Mouse (Mus musculus): Measurements from ENCODE around the gene Lgals12.

GRCm38 (mm10) chr19:7585279-7585678, 21.7 kb downstream of the Lgals12 start:
- TF ChIP-seq POLR2AphosphoS2 (IDR thresholded peaks at IDR 0.05; ENCODE audit: low read length): no peak
- no peak for TF ChIP-seq EP300 (IDR thresholded peaks at IDR 0.05; ENCODE audit: low read depth in 1 of 2, low read length in 2 of 2)
- TF ChIP-seq CTCF (IDR thresholded peaks at IDR 0.05 in 2 of 3, conservative IDR thresholded peaks at IDR 0.05 in 1 of 3; ENCODE audit: control insufficient read depth in 1 of 3, insufficient read depth in 1 of 3, low read depth in 2 of 3, low read length in 3 of 3, poor library complexity in 1 of 3, severe bottlenecking in 1 of 3): no peak
- no peak for TF ChIP-seq CHD1 (IDR thresholded peaks at IDR 0.05; ENCODE audit: low read depth, low read length)
- TF ChIP-seq GABPA (IDR thresholded peaks at IDR 0.05; ENCODE audit: low read depth, low read length): no peak
- no peak for TF ChIP-seq NELFE (IDR thresholded peaks at IDR 0.05; ENCODE audit: low read depth, low read length)
- no peak for TF ChIP-seq RCOR1 (IDR thresholded peaks at IDR 0.05; ENCODE audit: low read depth, low read length)

All from MEL (cell line).